Comparison of ENCODE assay signal across 27 mouse cellular contexts in the genomic region with DNA sequence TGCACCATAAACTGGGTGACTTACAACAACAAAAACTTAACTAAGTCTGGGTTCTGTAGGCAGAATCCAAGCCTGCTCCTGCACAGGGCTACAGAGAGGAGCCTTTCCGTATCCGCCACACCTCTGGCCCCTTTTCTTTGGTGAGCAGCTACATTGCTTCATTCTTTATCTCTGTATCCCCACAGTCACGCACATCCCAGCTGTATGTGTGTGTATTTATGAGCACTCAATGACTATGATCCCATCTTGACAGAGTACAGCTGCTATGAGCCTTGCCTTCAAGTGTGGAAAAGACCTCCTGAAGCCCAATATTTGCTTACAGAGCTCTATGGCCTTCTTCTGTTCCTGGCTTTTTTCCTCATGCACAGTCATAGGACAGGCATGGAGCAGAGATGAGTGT.
DNase-seq lines count a peak whose midpoint lies in the region; ATAC-seq and TF ChIP-seq lines count a peak whose summit lies in the region.
"Had no signal": no experiment of that assay in that cellular context is flagged by ENCODE, and none has a peak within 500 bp of the region (broad histone marks: within the 10 kb centered on the region; RNA-seq: fewer than 3 reads in every experiment).

No protein-coding gene starts in this region.

- TF ChIP-seq CTCF in kidney, adult 2 months (conservative IDR thresholded peaks at IDR 0.05; ENCODE audit: insufficient read depth, insufficient read length, low read depth, low read length) = no peak

- WGBS in intestine, embryonic 16.5 days = 56% methylated on average over 3 of the region's 3 CpGs
- 46% methylated on average over 3 of the region's 3 CpGs for WGBS in intestine, embryonic 15.5 days
- WGBS in kidney, embryonic 16.5 days = 64% methylated on average over 3 of the region's 3 CpGs
- 80% methylated on average over 3 of the region's 3 CpGs for WGBS in kidney, adult 2 months

- DNase-seq in kidney, adult 2 months = no peak
- DNase-seq in testis, postnatal 10 days (ENCODE audit: low spot score) = peak; percentile 5
- no peak for DNase-seq in testis, postnatal 14 days (ENCODE audit: low spot score)
- no peak for DNase-seq in thymus, postnatal 25 days
- DNase-seq: adrenal gland, adult 8-10 months; adrenal gland, postnatal 25 days; cerebellum, adult 11-12 months; cerebellum, adult 8-10 months; cerebellum, postnatal 10 days; cerebellum, postnatal 36 days; embryo, embryonic 11 days; gastrocnemius, postnatal 25 days; heart, adult 18-20 months; heart, postnatal 10 days; heart, postnatal 36 days had no signal

- H3K9me3 ChIP-seq in intestine, embryonic 16.5 days (ENCODE audit: control insufficient read depth, low read length) = no peaks in the 10 kb centered on the region
- no peaks in the 10 kb centered on the region for H3K9me3 ChIP-seq in intestine, embryonic 15.5 days
- H3K9me3 ChIP-seq in kidney, embryonic 16.5 days (ENCODE audit: low read length) = no peaks in the 10 kb centered on the region
- H3K9me3 ChIP-seq: embryonic facial prominence, embryonic 10.5 days; embryonic facial prominence, embryonic 13.5 days; forebrain, embryonic 12.5 days; forebrain, embryonic 15.5 days; heart, embryonic 12.5 days; heart, embryonic 15.5 days; hindbrain, embryonic 10.5 days had no signal

- H3K4me3 ChIP-seq in intestine, embryonic 16.5 days (ENCODE audit: low read length) = no peak overlapping the region
- no peak overlapping the region for H3K4me3 ChIP-seq in intestine, embryonic 15.5 days (replicated peaks)
- no peak overlapping the region for H3K4me3 ChIP-seq in kidney, embryonic 16.5 days (ENCODE audit: low read length)
- no peak overlapping the region for H3K4me3 ChIP-seq in kidney, adult 2 months (ENCODE audit: insufficient read depth, low read depth, low read length)
- H3K4me3 ChIP-seq: embryonic facial prominence, embryonic 10.5 days; embryonic facial prominence, embryonic 13.5 days; erythroblast, embryonic 14.5 days; forebrain, embryonic 12.5 days; forebrain, embryonic 15.5 days; heart, embryonic 12.5 days; heart, embryonic 15.5 days; hindbrain, embryonic 10.5 days had no signal

- no peak overlapping the region for H3K27ac ChIP-seq in intestine, embryonic 16.5 days (ENCODE audit: low read length)
- H3K27ac ChIP-seq in intestine, embryonic 15.5 days = no peak overlapping the region
- H3K27ac ChIP-seq in kidney, embryonic 16.5 days (ENCODE audit: low read length) = no peak overlapping the region
- H3K27ac ChIP-seq in kidney, adult 2 months (ENCODE audit: insufficient read depth, low read depth, low read length) = no peak overlapping the region
- H3K27ac ChIP-seq: embryonic facial prominence, embryonic 10.5 days; embryonic facial prominence, embryonic 13.5 days; forebrain, embryonic 12.5 days; forebrain, embryonic 15.5 days; heart, embryonic 15.5 days; hindbrain, embryonic 10.5 days had no signal

- TF ChIP-seq POLR2A in kidney, adult 2 months (IDR thresholded peaks at IDR 0.05; ENCODE audit: low read depth, low read length) = no peak

- H3K4me1 ChIP-seq in intestine, embryonic 16.5 days (ENCODE audit: control insufficient read depth, insufficient read depth, low read length) = no peaks in the 10 kb centered on the region
- no peaks in the 10 kb centered on the region for H3K4me1 ChIP-seq in intestine, embryonic 15.5 days (replicated peaks)
- H3K4me1 ChIP-seq in kidney, embryonic 16.5 days (ENCODE audit: insufficient read depth, low read length) = peaks cover 10% of the 10 kb centered on the region; the same call in 1 of the 2 replicates
- no peaks in the 10 kb centered on the region for H3K4me1 ChIP-seq in kidney, adult 2 months (ENCODE audit: control insufficient read depth, insufficient read depth, low read length)
- H3K4me1 ChIP-seq: heart, embryonic 12.5 days; heart, embryonic 15.5 days had no signal

- H3K27me3 ChIP-seq in intestine, embryonic 16.5 days (replicated peaks; ENCODE audit: control insufficient read depth, insufficient read depth, low read length) = no peaks in the 10 kb centered on the region
- no peaks in the 10 kb centered on the region for H3K27me3 ChIP-seq in intestine, embryonic 15.5 days (replicated peaks)
- H3K27me3 ChIP-seq in kidney, embryonic 16.5 days (ENCODE audit: insufficient read depth, low read length) = no peaks in the 10 kb centered on the region
- H3K27me3 ChIP-seq in kidney, adult 2 months (replicated peaks; ENCODE audit: control insufficient read depth, insufficient read depth, low read length) = no peaks in the 10 kb centered on the region
- H3K27me3 ChIP-seq: embryonic facial prominence, embryonic 13.5 days; forebrain, embryonic 12.5 days; forebrain, embryonic 15.5 days; heart, embryonic 12.5 days; heart, embryonic 15.5 days had no signal

- no peak overlapping the region for H3K9ac ChIP-seq in intestine, embryonic 16.5 days (ENCODE audit: low read depth, low read length)
- no peak overlapping the region for H3K9ac ChIP-seq in intestine, embryonic 15.5 days
- H3K9ac ChIP-seq in kidney, embryonic 16.5 days (replicated peaks; ENCODE audit: low read length) = no peak overlapping the region
- H3K9ac ChIP-seq: embryonic facial prominence, embryonic 13.5 days; forebrain, embryonic 12.5 days; forebrain, embryonic 15.5 days; heart, embryonic 12.5 days; heart, embryonic 15.5 days had no signal

- H3K36me3 ChIP-seq in intestine, embryonic 16.5 days (ENCODE audit: control insufficient read depth, insufficient read depth, low read length) = no peaks in the 10 kb centered on the region
- H3K36me3 ChIP-seq in intestine, embryonic 15.5 days = no peaks in the 10 kb centered on the region
- no peaks in the 10 kb centered on the region for H3K36me3 ChIP-seq in kidney, embryonic 16.5 days (ENCODE audit: insufficient read depth, low read length)
- no peaks in the 10 kb centered on the region for H3K36me3 ChIP-seq in kidney, adult 2 months (ENCODE audit: control insufficient read depth, insufficient read depth, low read length)
- H3K36me3 ChIP-seq: embryonic facial prominence, embryonic 10.5 days; embryonic facial prominence, embryonic 13.5 days; forebrain, embryonic 12.5 days; forebrain, embryonic 15.5 days; heart, embryonic 12.5 days; heart, embryonic 15.5 days; hindbrain, embryonic 10.5 days had no signal

- no peak overlapping the region for H3K4me2 ChIP-seq in intestine, embryonic 16.5 days (ENCODE audit: low read depth, low read length)
- no peak overlapping the region for H3K4me2 ChIP-seq in intestine, embryonic 15.5 days (replicated peaks)
- no peak overlapping the region for H3K4me2 ChIP-seq in kidney, embryonic 16.5 days (replicated peaks; ENCODE audit: low read depth, low read length)
- H3K4me2 ChIP-seq: embryonic facial prominence, embryonic 13.5 days; forebrain, embryonic 12.5 days; forebrain, embryonic 15.5 days; heart, embryonic 12.5 days; heart, embryonic 15.5 days had no signal

- peak; percentile 46 for ATAC-seq in intestine, embryonic 16.5 days
- ATAC-seq in intestine, embryonic 15.5 days = no peak; the same call in 1 of the 2 replicates
- peak; percentile 85 for ATAC-seq in kidney, embryonic 16.5 days (ENCODE audit: low FRiP score, low TSS enrichment)
- ATAC-seq: activated CD4-positive, CD25-positive, alpha-beta regulatory T cell, adult 4 months; forebrain, embryonic 15.5 days had no signal
